Mouse (Mus musculus) intestine, embryonic 14.5 days (tissue): Measurements from ENCODE around the gene Pyroxd1. TPM values are rescaled to one million over a fixed set of nuclear protein-coding genes. Genes with fewer than 3 reads are reported as not detected.

Experiments used
- ATAC-seq: fragments of 200-750 bp; cut with Nextera tagmentation; replicated peaks from 2 replicates; pipeline ENCODE4 v1.8.0; 2017; ENCODE audit warnings: low read depth, moderate number of reproducible peaks, moderate TSS enrichment, moderate library complexity; ENCODE audit not compliant: low FRiP score, low TSS enrichment
- DNase-seq: peaks from one replicate; pipeline ENCODE4 v3.0.0-alpha.2; 2018; ENCODE audit warnings: low spot score
- H3K27ac ChIP-seq: fragments of 300-500 bp; sonication (generic); 2 replicates; pipeline ENCODE4 v1.5.1; 2014; ENCODE audit warnings: low read depth, mild to moderate bottlenecking, control low read depth
- H3K27me3 ChIP-seq: fragments of 300-500 bp; sonication (generic); replicated peaks from 2 replicates; pipeline ENCODE4 v1.6.1; 2014; ENCODE audit warnings: low read length, control low read depth; ENCODE audit not compliant: control insufficient read depth, insufficient read depth
- H3K36me3 ChIP-seq: fragments of 300-500 bp; sonication (generic); 2 replicates; pipeline ENCODE4 v1.6.1; 2014; ENCODE audit warnings: low read length, control low read depth; ENCODE audit not compliant: control insufficient read depth, insufficient read depth
- H3K4me1 ChIP-seq: fragments of 300-500 bp; sonication (generic); replicated peaks from 2 replicates; pipeline ENCODE4 v1.6.1; 2014; ENCODE audit warnings: low read length, control low read depth, mixed read lengths; ENCODE audit not compliant: control insufficient read depth, insufficient read depth
- H3K4me2 ChIP-seq: fragments of 300-500 bp; sonication (generic); 2 replicates; pipeline ENCODE4 v1.6.1; 2014; ENCODE audit warnings: low read length
- H3K4me3 ChIP-seq: fragments of 300-500 bp; sonication (generic); 2 replicates; pipeline ENCODE4 v1.5.1; 2014; ENCODE audit warnings: low read depth, low read length, control low read depth, mixed read lengths
- H3K9ac ChIP-seq: fragments of 300-500 bp; sonication (generic); 2 replicates; pipeline ENCODE4 v1.6.1; 2014; ENCODE audit warnings: mild to moderate bottlenecking, low read length
- H3K9me3 ChIP-seq: fragments of 300-500 bp; sonication (generic); 2 replicates; pipeline ENCODE4 v1.6.1; 2016; ENCODE audit warnings: low read length, control low read depth; ENCODE audit not compliant: control insufficient read depth
- WGBS: fragments of 180-500 bp; shearing (Covaris S2); extraction: QIAGEN DNeasy Blood & Tissue Kit; methylation state at CpG from one replicate; pipeline ENCODE4 v1.1.7; 2014; 5-methylcytosine and 5-hydroxymethylcytosine counted together
- polyA plus RNA-seq: library from polyadenylated mRNA; unstranded; fragments of >200 nt; fragmentation: Nextera tagmentation; extraction: Ambion mirVana; gene quantifications from 2 replicates; pipeline ENCODE4 v1.2.1, GENCODE M21; 2014

The Pyroxd1 gene
- 14.2 and 15.5 TPM in 2 replicates for polyA plus RNA-seq

GRCm38 (mm10) chr6:142345440-142346038 is at the start of gene Pyroxd1:
TSS of gene Pyroxd1 (plus strand) at chr6:142345654.
- Histone ChIP-seq H3K4me3 (peak within 1 kb of the TSS; percentile 82), H3K27me3 (no peaks in the 10 kb centered on the region), H3K36me3 (peaks cover 16% of the 10 kb centered on the region; the same call in 1 of the 2 replicates), H3K27ac (peak within 1 kb of the TSS; percentile 77), H3K9ac (peak within 1 kb of the TSS; percentile 40), H3K9me3 (no peaks in the 10 kb centered on the region), H3K4me2 (peak within 1 kb of the TSS; percentile 53), H3K4me1 (peaks cover 11% of the 10 kb centered on the region; the same call in 1 of the 2 replicates)
- under 1% methylated on average over 48 of the region's 48 CpGs for WGBS
- DNase-seq (peak; percentile 93), ATAC-seq (peak; percentile 94)

- DNase-seq (no peak), ATAC-seq (no peak)
- 56% methylated on average over 4 of the region's 4 CpGs for WGBS
These were observed 47.4 kb upstream of the Pyroxd1 start, which contains the start of gene Iapp for GRCm38 (mm10) chr6:142298098-142298497. TSS of gene Iapp (plus strand) at chr6:142298423.

GRCm38 (mm10) chr6:142305076-142305475 is 40.4 kb upstream of the Pyroxd1 start:
- Histone ChIP-seq H3K4me2 (no peak overlapping the region), H3K9ac (no peak overlapping the region), H3K4me3 (no peak overlapping the region), H3K4me1 (no peaks in the 10 kb centered on the region), H3K9me3 (peaks cover 5% of the 10 kb centered on the region; the same call in 1 of the 2 replicates), H3K27me3 (no peaks in the 10 kb centered on the region), H3K36me3 (no peaks in the 10 kb centered on the region), H3K27ac (no peak overlapping the region)
- no peak for ATAC-seq
- DNase-seq = no peak

More at GRCm38 (mm10) chr6:142298098-142298497, 47.4 kb upstream of the Pyroxd1 start, which contains the start of gene Iapp:
- Histone ChIP-seq H3K4me1 (no peaks in the 10 kb centered on the region), H3K9me3 (no peaks in the 10 kb centered on the region), H3K27me3 (no peaks in the 10 kb centered on the region), H3K27ac (no peak within 1 kb of the TSS), H3K4me2 (no peak within 1 kb of the TSS), H3K9ac (no peak within 1 kb of the TSS), H3K36me3 (no peaks in the 10 kb centered on the region), H3K4me3 (no peak within 1 kb of the TSS)

- H3K9me3 ChIP-seq = peaks cover 5% of the 10 kb centered on the region; the same call in 1 of the 2 replicates
- no peak overlapping the region for H3K27ac ChIP-seq
- no peak for ATAC-seq
- WGBS = 83% methylated on average over 5 of the region's 5 CpGs
- H3K4me1 ChIP-seq = no peaks in the 10 kb centered on the region
- no peak overlapping the region for H3K9ac ChIP-seq
- H3K36me3 ChIP-seq = no peaks in the 10 kb centered on the region
- DNase-seq = no peak
- no peak overlapping the region for H3K4me2 ChIP-seq
- no peaks in the 10 kb centered on the region for H3K27me3 ChIP-seq
- no peak overlapping the region for H3K4me3 ChIP-seq
These were observed 31.2 kb upstream of the Pyroxd1 start for GRCm38 (mm10) chr6:142314285-142314684.

- no peak for ATAC-seq
- H3K4me1 ChIP-seq = no peaks in the 10 kb centered on the region
- no peak overlapping the region for H3K9ac ChIP-seq
These were observed 28.3 kb upstream of the Pyroxd1 start for GRCm38 (mm10) chr6:142317106-142317505.

GRCm38 (mm10) chr6:142322881-142323280 is 22.6 kb upstream of the Pyroxd1 start, which contains the start of gene Slco1a5:
TSS of gene Slco1a5 (minus strand) at chr6:142322981.
- no peak for DNase-seq
- Histone ChIP-seq H3K27ac (no peak within 1 kb of the TSS), H3K9ac (no peak within 1 kb of the TSS), H3K27me3 (no peaks in the 10 kb centered on the region), H3K4me2 (no peak within 1 kb of the TSS), H3K4me3 (no peak within 1 kb of the TSS), H3K36me3 (no peaks in the 10 kb centered on the region), H3K9me3 (no peaks in the 10 kb centered on the region), H3K4me1 (0 out of 2 replicates have a peak, but pooled peaks cover 5% of the 10 kb centered on the region)
- 25% methylated on average over 4 of the region's 4 CpGs for WGBS
- no peak for ATAC-seq

More at GRCm38 (mm10) chr6:142317106-142317505, 28.3 kb upstream of the Pyroxd1 start:
- Histone ChIP-seq H3K9me3 (no peaks in the 10 kb centered on the region), H3K4me3 (no peak overlapping the region), H3K36me3 (no peaks in the 10 kb centered on the region), H3K27ac (no peak overlapping the region), H3K27me3 (no peaks in the 10 kb centered on the region), H3K4me2 (no peak overlapping the region)
- DNase-seq = no peak

GRCm38 (mm10) chr6:142326598-142326997 is 18.9 kb upstream of the Pyroxd1 start:
- no peak overlapping the region for H3K4me3 ChIP-seq
- no peaks in the 10 kb centered on the region for H3K9me3 ChIP-seq
- no peak overlapping the region for H3K27ac ChIP-seq
- no peaks in the 10 kb centered on the region for H3K27me3 ChIP-seq
- no peaks in the 10 kb centered on the region for H3K36me3 ChIP-seq
- no peak overlapping the region for H3K4me2 ChIP-seq
- 74% methylated on average over 3 of the region's 3 CpGs for WGBS
- no peak overlapping the region for H3K9ac ChIP-seq
- H3K4me1 ChIP-seq = 0 out of 2 replicates have a peak, but pooled peaks cover 5% of the 10 kb centered on the region
- DNase-seq = no peak
- ATAC-seq = no peak

GRCm38 (mm10) chr6:142329201-142329600 is 16.3 kb upstream of the Pyroxd1 start:
- no peak for DNase-seq
- Histone ChIP-seq H3K4me2 (no peak overlapping the region), H3K4me1 (no peaks in the 10 kb centered on the region), H3K9ac (no peak overlapping the region), H3K27ac (no peak overlapping the region), H3K36me3 (no peaks in the 10 kb centered on the region), H3K9me3 (no peaks in the 10 kb centered on the region), H3K27me3 (no peaks in the 10 kb centered on the region), H3K4me3 (no peak overlapping the region)
- ATAC-seq = no peak
- 53% methylated on average over 1 of the region's 1 CpGs for WGBS

- Histone ChIP-seq H3K27me3 (no peaks in the 10 kb centered on the region), H3K36me3 (no peaks in the 10 kb centered on the region), H3K4me1 (no peaks in the 10 kb centered on the region), H3K27ac (no peak overlapping the region), H3K4me3 (no peak overlapping the region), H3K9ac (no peak overlapping the region), H3K4me2 (no peak overlapping the region), H3K9me3 (no peaks in the 10 kb centered on the region)
- WGBS = 71% methylated on average over 2 of the region's 2 CpGs
- DNase-seq (no peak), ATAC-seq (no peak)
These were observed 6.5 kb upstream of the Pyroxd1 start for GRCm38 (mm10) chr6:142338961-142339360.
